Mouse (Mus musculus): ENCODE data around the gene B3gat3. TPM values are rescaled to one million over a fixed set of nuclear protein-coding genes. Genes with fewer than 3 reads are reported as not detected.

The B3gat3 gene
- polyA plus RNA-seq, 1 experiment from 2014 or later: 20.5 TPM

DNA sequence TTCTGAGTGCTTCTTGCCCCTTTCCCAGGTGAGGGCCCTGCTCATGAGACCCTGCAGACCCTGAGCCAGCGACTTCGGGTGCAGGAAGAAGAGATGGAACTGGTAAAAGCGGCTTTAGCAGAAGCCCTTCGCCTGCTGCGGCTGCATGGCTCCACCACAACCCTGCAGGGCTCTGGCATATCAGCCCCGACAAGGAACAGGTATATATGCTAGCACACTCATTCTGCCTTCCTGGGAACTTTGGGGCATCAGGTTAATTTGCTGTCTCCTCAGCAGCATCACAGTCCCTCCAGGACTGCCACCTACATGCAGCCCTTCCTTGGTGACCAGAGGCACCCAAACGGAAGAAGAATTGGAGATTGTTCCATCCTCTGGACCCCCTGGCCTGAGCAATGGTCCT is 10.6 kb downstream of the B3gat3 start:
- H3K4me3 ChIP-seq (ENCODE audit: low read depth, low read length): peak overlapping the region; percentile 90
- peak overlapping the region; percentile 88 for H3K9ac ChIP-seq (ENCODE audit: low read depth, low read length)
- H3K9me3 ChIP-seq (replicated peaks; ENCODE audit: control insufficient read depth, low read length): no peaks in the 10 kb centered on the region
- H3K4me2 ChIP-seq (ENCODE audit: low read depth, low read length): peak overlapping the region; percentile 99
- peaks cover 5% of the 10 kb centered on the region; the same call in 1 of the 2 replicates for H3K36me3 ChIP-seq (ENCODE audit: control insufficient read depth, insufficient read depth)
- no peaks in the 10 kb centered on the region for H3K27me3 ChIP-seq (ENCODE audit: control insufficient read depth, insufficient read depth, low read depth, low read length)
- H3K4me1 ChIP-seq (ENCODE audit: control insufficient read depth, low read depth, low read length): peaks cover 41% of the 10 kb centered on the region
- ATAC-seq (ENCODE audit: low read depth): no peak
- no peak overlapping the region for H3K27ac ChIP-seq (ENCODE audit: low read length)
- 75% methylated on average over 7 of the region's 7 CpGs for WGBS (ENCODE audit: insufficient replicate concordance)

- no peak for ATAC-seq (ENCODE audit: low read depth)
- no peak overlapping the region for H3K4me3 ChIP-seq (ENCODE audit: low read depth, low read length)
- H3K27ac ChIP-seq (ENCODE audit: low read length): no peak overlapping the region
- H3K27me3 ChIP-seq (ENCODE audit: control insufficient read depth, insufficient read depth, low read depth, low read length): no peaks in the 10 kb centered on the region
- H3K9me3 ChIP-seq (replicated peaks; ENCODE audit: control insufficient read depth, low read length): no peaks in the 10 kb centered on the region
- H3K9ac ChIP-seq (ENCODE audit: low read depth, low read length): no peak overlapping the region
- peaks cover 12% of the 10 kb centered on the region; the same call in 1 of the 2 replicates for H3K36me3 ChIP-seq (ENCODE audit: control insufficient read depth, insufficient read depth)
- H3K4me1 ChIP-seq (ENCODE audit: control insufficient read depth, low read depth, low read length): peaks cover 10% of the 10 kb centered on the region
- H3K4me2 ChIP-seq (ENCODE audit: low read depth, low read length): no peak overlapping the region
- WGBS (ENCODE audit: insufficient replicate concordance): 85% methylated on average over 2 of the region's 2 CpGs
These were observed 16.6 kb downstream of the B3gat3 start for GRCm38 (mm10) chr19:8936736-8937135.

DNA sequence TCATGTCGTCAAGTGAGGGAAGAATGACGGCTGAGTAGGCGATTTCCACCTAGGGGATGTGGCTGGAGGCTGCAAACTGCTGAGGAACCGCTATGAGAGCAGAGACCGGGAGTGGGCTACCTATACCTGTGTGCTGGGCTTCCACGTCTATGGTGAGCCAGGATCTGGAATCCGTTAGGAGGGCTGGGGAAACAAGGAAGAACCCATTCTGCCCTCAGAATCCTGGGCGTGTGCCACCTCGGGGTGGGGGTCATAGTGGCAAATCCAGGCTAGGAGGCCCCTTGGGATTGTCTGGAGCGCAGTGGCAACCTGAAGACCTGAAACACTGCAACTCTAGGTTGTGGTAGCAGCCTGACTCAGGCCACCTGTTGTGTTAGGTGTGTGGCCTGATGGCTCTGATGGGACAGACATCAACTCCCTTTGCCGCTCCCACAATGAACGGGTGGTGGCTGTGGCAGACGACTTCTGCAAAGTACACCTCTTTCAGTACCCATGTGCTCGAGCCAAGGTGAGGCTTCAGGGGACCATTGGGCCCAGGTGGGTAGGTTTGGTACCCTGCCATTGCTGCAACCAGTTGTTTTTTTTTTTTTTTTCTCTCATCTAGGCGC is 20.5 kb downstream of the B3gat3 start:
- no peak for ATAC-seq (ENCODE audit: low read depth)
- no peaks in the 10 kb centered on the region for H3K9me3 ChIP-seq (replicated peaks; ENCODE audit: control insufficient read depth, low read length)
- 78% methylated on average over 15 of the region's 15 CpGs for WGBS (ENCODE audit: insufficient replicate concordance)
- peaks cover 36% of the 10 kb centered on the region for H3K4me1 ChIP-seq (ENCODE audit: control insufficient read depth, low read depth, low read length)
- H3K27ac ChIP-seq (ENCODE audit: low read length): no peak overlapping the region
- no peak overlapping the region for H3K9ac ChIP-seq (ENCODE audit: low read depth, low read length)
- peaks cover 16% of the 10 kb centered on the region for H3K36me3 ChIP-seq (ENCODE audit: control insufficient read depth, insufficient read depth)
- no peaks in the 10 kb centered on the region for H3K27me3 ChIP-seq (ENCODE audit: control insufficient read depth, insufficient read depth, low read depth, low read length)
- peak overlapping the region; percentile 80 for H3K4me2 ChIP-seq (ENCODE audit: low read depth, low read length)
- H3K4me3 ChIP-seq (ENCODE audit: low read depth, low read length): no peak overlapping the region

DNA sequence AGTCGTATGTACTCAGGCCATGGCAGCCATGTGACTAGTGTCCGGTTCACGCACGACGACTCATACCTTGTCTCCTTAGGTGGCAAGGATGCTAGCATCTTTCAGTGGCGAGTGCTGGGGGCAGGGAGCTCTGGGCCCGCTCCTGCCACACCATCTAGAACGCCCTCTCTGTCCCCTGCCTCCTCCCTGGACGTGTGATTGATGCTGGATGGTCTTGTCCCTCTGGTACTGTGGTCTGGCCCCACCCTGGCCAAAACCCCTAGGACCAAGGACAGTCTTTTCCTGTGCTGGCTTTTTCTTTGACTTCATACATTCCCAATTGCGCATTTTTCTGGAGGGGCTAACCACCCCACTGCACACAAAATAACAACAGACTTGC is 21.0 kb downstream of the B3gat3 start:
- H3K36me3 ChIP-seq (ENCODE audit: control insufficient read depth, insufficient read depth): peaks cover 21% of the 10 kb centered on the region
- peak overlapping the region; percentile 78 for H3K4me3 ChIP-seq (ENCODE audit: low read depth, low read length)
- peak overlapping the region; percentile 96 for H3K9ac ChIP-seq (ENCODE audit: low read depth, low read length)
- no peak for ATAC-seq (ENCODE audit: low read depth)
- peak overlapping the region; percentile 80 for H3K4me2 ChIP-seq (ENCODE audit: low read depth, low read length)
- no peaks in the 10 kb centered on the region for H3K9me3 ChIP-seq (replicated peaks; ENCODE audit: control insufficient read depth, low read length)
- peak overlapping the region; percentile 98 for H3K27ac ChIP-seq (ENCODE audit: low read length)
- WGBS (ENCODE audit: insufficient replicate concordance): 49% methylated on average over 10 of the region's 10 CpGs
- H3K27me3 ChIP-seq (ENCODE audit: control insufficient read depth, insufficient read depth, low read depth, low read length): no peaks in the 10 kb centered on the region
- peaks cover 41% of the 10 kb centered on the region for H3K4me1 ChIP-seq (ENCODE audit: control insufficient read depth, low read depth, low read length)

- under 1% methylated on average over 64 of the region's 64 CpGs for WGBS (ENCODE audit: insufficient replicate concordance)
- ATAC-seq (ENCODE audit: low read depth): peak; percentile 93
- Histone ChIP-seq H3K36me3 (ENCODE audit: control insufficient read depth, insufficient read depth) (peaks cover 24% of the 10 kb centered on the region), H3K27me3 (ENCODE audit: control insufficient read depth, insufficient read depth, low read depth, low read length) (no peaks in the 10 kb centered on the region), H3K4me2 (ENCODE audit: low read depth, low read length) (peak within 1 kb of the TSS; percentile 80), H3K4me1 (ENCODE audit: control insufficient read depth, low read depth, low read length) (peaks cover 46% of the 10 kb centered on the region), H3K4me3 (ENCODE audit: low read depth, low read length) (peak within 1 kb of the TSS; percentile 78), H3K27ac (ENCODE audit: low read length) (peak within 1 kb of the TSS; percentile 98), H3K9me3 (replicated peaks; ENCODE audit: control insufficient read depth, low read length) (no peaks in the 10 kb centered on the region), H3K9ac (ENCODE audit: low read depth, low read length) (peak within 1 kb of the TSS; percentile 96)
These were observed 21.5 kb downstream of the B3gat3 start, which contains the start of gene Mta2 for GRCm38 (mm10) chr19:8941515-8942217. Mta2 (plus strand) TSS chr19:8941875.

DNA sequence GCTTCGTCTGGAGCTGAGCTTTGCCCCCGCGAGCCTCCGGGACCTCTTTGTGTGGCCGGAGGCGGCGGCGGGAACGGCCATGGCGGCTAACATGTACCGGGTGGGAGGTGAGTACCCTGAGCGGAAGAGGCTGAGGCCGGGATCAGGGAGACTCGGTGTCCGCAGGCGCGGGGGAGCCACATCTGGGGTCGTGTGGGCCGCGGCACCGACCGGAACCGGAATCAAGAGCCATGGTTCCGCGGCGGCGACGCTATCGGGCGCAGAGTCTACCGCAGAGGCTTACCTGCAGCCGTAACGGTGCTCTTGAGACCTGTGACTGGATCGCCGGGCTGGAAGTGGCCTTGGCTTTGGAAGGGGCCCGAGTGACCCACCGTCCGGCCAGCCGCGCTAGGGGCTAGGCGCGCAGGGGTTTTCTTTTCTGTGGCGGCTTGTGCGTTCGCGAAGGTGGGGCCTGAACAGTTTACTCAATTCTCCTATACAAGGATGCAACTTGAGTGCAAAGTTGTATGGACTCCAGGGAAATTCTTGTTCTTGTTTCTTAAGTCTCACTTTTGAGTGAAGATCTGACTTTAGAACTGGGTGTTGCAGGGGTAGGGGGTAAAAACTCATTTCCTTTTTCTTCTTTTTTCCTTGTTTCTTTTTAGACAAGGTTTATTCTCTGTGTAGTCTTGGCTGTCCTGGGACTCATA is 22.2 kb downstream of the B3gat3 start:
- ATAC-seq (ENCODE audit: low read depth): peak; percentile 16
- H3K9ac ChIP-seq (ENCODE audit: low read depth, low read length): peak overlapping the region; percentile 96
- no peaks in the 10 kb centered on the region for H3K9me3 ChIP-seq (replicated peaks; ENCODE audit: control insufficient read depth, low read length)
- H3K4me2 ChIP-seq (ENCODE audit: low read depth, low read length): peak overlapping the region; percentile 80
- peaks cover 52% of the 10 kb centered on the region for H3K4me1 ChIP-seq (ENCODE audit: control insufficient read depth, low read depth, low read length)
- no peaks in the 10 kb centered on the region for H3K27me3 ChIP-seq (ENCODE audit: control insufficient read depth, insufficient read depth, low read depth, low read length)
- WGBS (ENCODE audit: insufficient replicate concordance): 0% methylated on average over 46 of the region's 46 CpGs
- H3K4me3 ChIP-seq (ENCODE audit: low read depth, low read length): peak overlapping the region; percentile 78
- H3K27ac ChIP-seq (ENCODE audit: low read length): peak overlapping the region; percentile 98
- H3K36me3 ChIP-seq (ENCODE audit: control insufficient read depth, insufficient read depth): peaks cover 29% of the 10 kb centered on the region

GRCm38 (mm10) chr19:8943047-8943446 is 22.9 kb downstream of the B3gat3 start:
- Histone ChIP-seq H3K36me3 (ENCODE audit: control insufficient read depth, insufficient read depth) (peaks cover 31% of the 10 kb centered on the region), H3K9ac (ENCODE audit: low read depth, low read length) (peak overlapping the region; percentile 96), H3K4me1 (ENCODE audit: control insufficient read depth, low read depth, low read length) (peaks cover 53% of the 10 kb centered on the region), H3K4me3 (ENCODE audit: low read depth, low read length) (peak overlapping the region; percentile 78), H3K27ac (ENCODE audit: low read length) (peak overlapping the region; percentile 98), H3K4me2 (ENCODE audit: low read depth, low read length) (peak overlapping the region; percentile 80), H3K9me3 (replicated peaks; ENCODE audit: control insufficient read depth, low read length) (no peaks in the 10 kb centered on the region), H3K27me3 (ENCODE audit: control insufficient read depth, insufficient read depth, low read depth, low read length) (no peaks in the 10 kb centered on the region)
- 36% methylated on average over 2 of the region's 2 CpGs for WGBS (ENCODE audit: insufficient replicate concordance)
- ATAC-seq (ENCODE audit: low read depth): no peak

DNA sequence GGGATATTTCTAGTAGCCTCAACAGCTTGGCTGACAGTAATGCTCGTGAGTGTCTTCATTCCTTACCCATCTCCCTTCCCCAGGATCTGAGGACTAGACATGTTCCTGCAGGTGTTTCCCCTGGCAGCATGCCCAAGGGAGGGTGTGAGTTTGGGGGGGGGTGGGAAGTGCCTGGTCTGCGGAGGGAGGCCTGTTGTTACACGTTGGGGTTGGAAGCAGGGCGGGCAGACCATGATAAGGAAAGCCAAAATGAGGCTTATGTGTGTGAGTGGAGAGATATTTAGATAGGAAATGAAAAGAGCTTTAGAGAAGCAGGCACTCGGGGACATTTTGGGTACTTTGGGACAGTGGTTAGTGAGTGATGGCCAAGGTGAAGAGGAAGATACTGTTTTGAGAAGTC is 23.9 kb downstream of the B3gat3 start:
- peak overlapping the region; percentile 78 for H3K4me3 ChIP-seq (ENCODE audit: low read depth, low read length)
- H3K9me3 ChIP-seq (replicated peaks; ENCODE audit: control insufficient read depth, low read length): no peaks in the 10 kb centered on the region
- 10% methylated on average over 5 of the region's 5 CpGs for WGBS (ENCODE audit: insufficient replicate concordance)
- H3K4me2 ChIP-seq (ENCODE audit: low read depth, low read length): peak overlapping the region; percentile 80
- ATAC-seq (ENCODE audit: low read depth): peak; percentile 25; the same call in 1 of the 2 replicates
- peaks cover 53% of the 10 kb centered on the region for H3K4me1 ChIP-seq (ENCODE audit: control insufficient read depth, low read depth, low read length)
- peaks cover 40% of the 10 kb centered on the region for H3K36me3 ChIP-seq (ENCODE audit: control insufficient read depth, insufficient read depth)
- H3K9ac ChIP-seq (ENCODE audit: low read depth, low read length): peak overlapping the region; percentile 96
- H3K27me3 ChIP-seq (ENCODE audit: control insufficient read depth, insufficient read depth, low read depth, low read length): no peaks in the 10 kb centered on the region
- H3K27ac ChIP-seq (ENCODE audit: low read length): peak overlapping the region; percentile 98
